Mouse (Mus musculus): ENCODE results near the gene Gstm2. TPM values are rescaled to one million over a fixed set of nuclear protein-coding genes. Genes with fewer than 3 reads are reported as not detected.
A peak's percentile ranks its signal among the peaks of the same experiment; 100 is the strongest.

Gene Gstm2
- polyA plus RNA-seq, 1 experiment, result 28.1 TPM

GRCm38 (mm10) chr3:107939403-107939802 lies 46.9 kb downstream of the Gstm2 start:
- DNase-seq, result peak; percentile 57
- no peak for TF ChIP-seq POLR2A (IDR thresholded peaks at IDR 0.05; ENCODE audit: control insufficient read depth, extremely low read depth, insufficient read depth, low read length, poor library complexity)
- peak; percentile 76; the same call in 1 of the 2 replicates for TF ChIP-seq CTCF (IDR thresholded peaks at IDR 0.05; ENCODE audit: borderline replicate concordance, control insufficient read depth, extremely low read depth, insufficient read depth, low read length, poor library complexity)
- Histone ChIP-seq H3K27me3 (ENCODE audit: control insufficient read depth, insufficient read depth, low read length) (no peaks in the 10 kb centered on the region), H3K27ac (ENCODE audit: control insufficient read depth, insufficient read depth, low read length) (no peak overlapping the region), H3K4me1 (replicated peaks; ENCODE audit: control insufficient read depth, insufficient read depth, low read length) (no peaks in the 10 kb centered on the region), H3K36me3 (ENCODE audit: control insufficient read depth, insufficient read depth, low read length) (no peaks in the 10 kb centered on the region), H3K4me3 (ENCODE audit: control insufficient read depth, insufficient read depth, low read length) (no peak overlapping the region)
- WGBS, result 13% methylated on average over 3 of the region's 3 CpGs

DNA sequence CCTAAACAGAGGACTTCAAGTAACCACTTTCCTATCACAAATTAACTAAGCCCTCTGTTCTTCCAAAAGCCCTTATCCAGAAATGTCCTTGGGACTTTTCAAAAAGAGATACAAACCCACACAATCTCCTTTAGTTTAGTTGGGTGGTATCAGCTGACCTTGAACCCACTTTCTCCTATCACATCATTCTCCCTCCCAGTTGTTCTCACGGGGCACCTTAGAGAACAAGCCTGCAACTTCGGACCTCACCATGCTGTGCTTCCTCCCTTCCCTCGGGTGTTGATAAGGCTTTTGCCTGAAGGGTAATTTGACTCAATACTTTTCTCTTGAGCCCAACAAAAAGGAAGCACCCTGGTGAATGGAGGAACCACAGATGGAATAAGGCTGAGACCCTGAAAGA lies 50.4 kb downstream of the Gstm2 start:
- 68% methylated on average over 3 of the region's 3 CpGs for WGBS
- H3K27me3 ChIP-seq (ENCODE audit: control insufficient read depth, insufficient read depth, low read length), result no peaks in the 10 kb centered on the region
- H3K4me1 ChIP-seq (replicated peaks; ENCODE audit: control insufficient read depth, insufficient read depth, low read length), result peaks cover 5% of the 10 kb centered on the region; the same call in 1 of the 2 replicates
- H3K36me3 ChIP-seq (ENCODE audit: control insufficient read depth, insufficient read depth, low read length), result no peaks in the 10 kb centered on the region
- no peak overlapping the region for H3K4me3 ChIP-seq (ENCODE audit: control insufficient read depth, insufficient read depth, low read length)
- DNase-seq, result no peak
- no peak for TF ChIP-seq POLR2A (IDR thresholded peaks at IDR 0.05; ENCODE audit: control insufficient read depth, extremely low read depth, insufficient read depth, low read length, poor library complexity)
- no peak overlapping the region for H3K27ac ChIP-seq (ENCODE audit: control insufficient read depth, insufficient read depth, low read length)

GRCm38 (mm10) chr3:107935268-107935667 lies 51.0 kb downstream of the Gstm2 start:
- no peaks in the 10 kb centered on the region for H3K27me3 ChIP-seq (ENCODE audit: control insufficient read depth, insufficient read depth, low read length)
- TF ChIP-seq POLR2A (IDR thresholded peaks at IDR 0.05; ENCODE audit: control insufficient read depth, extremely low read depth, insufficient read depth, low read length, poor library complexity) (no peak), CTCF (IDR thresholded peaks at IDR 0.05; ENCODE audit: borderline replicate concordance, control insufficient read depth, extremely low read depth, insufficient read depth, low read length, poor library complexity) (no peak)
- 97% methylated on average over 3 of the region's 3 CpGs for WGBS
- DNase-seq, result no peak
- no peak overlapping the region for H3K27ac ChIP-seq (ENCODE audit: control insufficient read depth, insufficient read depth, low read length)
- peaks cover 5% of the 10 kb centered on the region; the same call in 1 of the 2 replicates for H3K4me1 ChIP-seq (replicated peaks; ENCODE audit: control insufficient read depth, insufficient read depth, low read length)
- H3K36me3 ChIP-seq (ENCODE audit: control insufficient read depth, insufficient read depth, low read length), result no peaks in the 10 kb centered on the region
- H3K4me3 ChIP-seq (ENCODE audit: control insufficient read depth, insufficient read depth, low read length), result no peak overlapping the region

DNA sequence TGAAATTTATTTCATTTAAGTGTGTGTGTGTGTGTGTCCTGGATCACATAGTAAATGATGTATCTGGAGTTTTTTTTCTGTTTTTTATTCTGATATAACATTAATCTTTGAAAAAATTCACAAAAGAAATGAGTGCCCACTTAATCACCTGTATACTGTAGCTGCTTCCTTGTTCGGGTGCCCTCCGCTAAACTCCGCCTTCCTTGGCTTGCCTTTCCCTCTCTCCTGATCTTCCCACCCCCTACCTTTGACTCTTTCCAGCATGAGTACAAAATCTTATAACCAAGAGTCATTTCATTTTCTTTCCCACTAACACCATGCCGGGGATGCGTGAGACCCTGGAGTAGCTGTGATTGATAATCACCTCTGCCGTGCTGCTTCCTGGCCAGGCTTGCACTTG lies 54.1 kb downstream of the Gstm2 start:
- 91% methylated on average over 6 of the region's 6 CpGs for WGBS
- H3K4me3 ChIP-seq (ENCODE audit: control insufficient read depth, insufficient read depth, low read length), result no peak overlapping the region
- no peak for DNase-seq
- no peaks in the 10 kb centered on the region for H3K27me3 ChIP-seq (ENCODE audit: control insufficient read depth, insufficient read depth, low read length)
- TF ChIP-seq POLR2A (IDR thresholded peaks at IDR 0.05; ENCODE audit: control insufficient read depth, extremely low read depth, insufficient read depth, low read length, poor library complexity), result no peak
- H3K27ac ChIP-seq (ENCODE audit: control insufficient read depth, insufficient read depth, low read length), result no peak overlapping the region
- no peaks in the 10 kb centered on the region for H3K36me3 ChIP-seq (ENCODE audit: control insufficient read depth, insufficient read depth, low read length)
- H3K4me1 ChIP-seq (replicated peaks; ENCODE audit: control insufficient read depth, insufficient read depth, low read length), result peaks cover 5% of the 10 kb centered on the region; the same call in 1 of the 2 replicates

Other genes starting within 250 kb of the Gstm2 start
- gene Csf1, start 226.0 kb downstream of the Gstm2 start, polyA plus RNA-seq (2012; rRNA removed), result 10.7 and 12.5 TPM in 2 replicates
- 0.32 and 0.34 TPM in 2 replicates for gene Eps8l3, start 109.2 kb downstream of the Gstm2 start, polyA plus RNA-seq (2012; rRNA removed)
- 2.7 and 6.2 TPM in 2 replicates for gene Gstm5, start 90.6 kb downstream of the Gstm2 start, polyA plus RNA-seq (2012; rRNA removed)
- gene Gstm7, start 54.6 kb downstream of the Gstm2 start, polyA plus RNA-seq (2012; rRNA removed), result 2.1 and 5.3 TPM in 2 replicates
- gene Gstm6, start 42.7 kb downstream of the Gstm2 start, polyA plus RNA-seq (2012; rRNA removed), result 1.1 and 1.3 TPM in 2 replicates
- 1.2 and 1.3 TPM in 2 replicates for gene Gstm3, start 17.2 kb downstream of the Gstm2 start, polyA plus RNA-seq (2012; rRNA removed)
- gene Gstm1, start 31.5 kb upstream of the Gstm2 start, polyA plus RNA-seq (2012; rRNA removed), result 93.0 and 124 TPM in 2 replicates
- gene Gstm4, start 58.4 kb upstream of the Gstm2 start, polyA plus RNA-seq (2012; rRNA removed), result 7.9 and 9.7 TPM in 2 replicates
- 159 and 177 TPM in 2 replicates for gene Ampd2, start 100.2 kb upstream of the Gstm2 start, polyA plus RNA-seq (2012; rRNA removed)
- gene Gnat2, start 106.3 kb upstream of the Gstm2 start, polyA plus RNA-seq (2012; rRNA removed), result 0.27 and 0.32 TPM in 2 replicates
- gene Gnai3, start 159.7 kb upstream of the Gstm2 start, polyA plus RNA-seq (2012; rRNA removed), result 34.3 and 35.7 TPM in 2 replicates
- not detected in 2 replicates for gene Gpr61, start 168.4 kb upstream of the Gstm2 start, polyA plus RNA-seq (2012; rRNA removed)
- 10.8 and 11.2 TPM in 2 replicates for gene Amigo1, start 199.9 kb upstream of the Gstm2 start, polyA plus RNA-seq (2012; rRNA removed)
- gene Cyb561d1, start 214.8 kb upstream of the Gstm2 start, polyA plus RNA-seq (2012; rRNA removed), result 21.9 and 23.0 TPM in 2 replicates
- gene Atxn7l2, start 224.5 kb upstream of the Gstm2 start, polyA plus RNA-seq (2012; rRNA removed), result 38.0 and 38.8 TPM in 2 replicates
- 0.40 and 0.62 TPM in 2 replicates for gene Sypl2, start 240.2 kb upstream of the Gstm2 start, polyA plus RNA-seq (2012; rRNA removed)